Mouse (Mus musculus) kidney, adult 9 months (tissue): Measurements from ENCODE around the gene Rbm18.

Source experiments
- DNase-seq: peaks from one replicate; pipeline ENCODE4 v3.0.0; 2022

Gene Rbm18

GRCm38 (mm10) chr2:36104436-36104955, 32.1 kb downstream of the Rbm18 start:
- no peak for DNase-seq

- DNase-seq, result no peak
Measured at GRCm38 (mm10) chr2:36103555-36104367, 32.8 kb downstream of the Rbm18 start.

GRCm38 (mm10) chr2:36103069-36103554, 33.5 kb downstream of the Rbm18 start:
- DNase-seq, result no peak

DNA sequence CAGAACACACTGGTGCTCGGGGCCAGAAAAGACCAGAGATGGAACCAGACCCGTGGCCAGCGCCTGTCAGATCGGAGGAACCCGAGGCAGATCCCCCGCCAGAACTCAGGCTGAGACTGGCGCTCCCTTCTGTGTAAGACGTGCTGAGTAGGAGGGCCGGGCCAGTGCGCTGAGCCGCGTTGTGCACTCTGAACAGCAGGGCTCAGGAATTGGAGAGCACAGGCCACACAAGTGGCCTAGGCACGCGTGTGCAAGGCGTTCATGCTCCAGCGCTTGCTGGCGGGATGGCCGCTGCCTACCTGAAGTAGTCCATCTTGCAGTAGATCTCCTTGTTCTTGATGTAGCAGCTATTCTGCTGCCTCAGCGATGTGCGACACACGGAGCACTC, 34.0 kb downstream of the Rbm18 start:
- no peak for DNase-seq

GRCm38 (mm10) chr2:36101866-36102558, 34.6 kb downstream of the Rbm18 start:
- DNase-seq, result no peak

DNA sequence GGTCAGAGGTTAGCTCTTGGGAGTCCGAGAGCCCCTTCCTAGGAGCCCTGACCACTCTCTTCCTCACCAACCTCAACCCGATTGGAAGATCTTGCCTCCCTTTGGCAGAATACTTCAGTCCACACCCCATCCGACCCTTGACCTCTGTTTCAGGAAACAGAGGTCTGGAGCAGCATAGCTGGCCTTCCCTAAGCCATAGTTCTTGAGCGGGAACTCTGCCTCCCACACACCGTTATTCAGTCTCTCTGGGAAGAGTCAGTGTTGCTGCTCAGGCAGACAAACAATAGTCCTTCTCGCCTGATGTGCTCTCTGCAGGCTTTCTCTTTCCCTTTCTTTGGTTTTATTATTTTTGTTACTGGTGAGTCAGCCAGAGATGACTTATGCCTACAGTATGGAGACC, 36.8 kb downstream of the Rbm18 start:
- DNase-seq, result no peak

DNA sequence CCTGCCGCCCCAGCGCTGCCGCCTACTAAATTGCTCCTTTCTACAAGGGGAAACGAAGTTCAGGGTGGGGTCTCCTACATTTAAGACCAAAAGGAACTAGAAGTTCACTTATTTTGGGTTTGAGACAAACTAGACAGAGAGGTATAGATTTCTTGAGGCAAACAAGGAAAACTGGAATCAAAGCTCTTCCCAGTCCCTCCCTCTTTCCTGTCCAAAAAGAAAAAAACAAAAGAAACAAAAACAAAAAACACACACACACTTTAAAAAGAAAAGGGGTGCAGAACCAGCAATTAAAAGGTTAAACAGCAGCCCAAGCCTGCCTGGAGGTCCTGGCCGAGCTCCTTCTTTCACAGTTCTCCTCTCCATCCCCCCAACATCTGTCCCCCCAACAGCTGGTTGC, 38.6 kb downstream of the Rbm18 start:
- DNase-seq, result no peak

GRCm38 (mm10) chr2:36097129-36097815, 39.3 kb downstream of the Rbm18 start:
- DNase-seq, result no peak

DNA sequence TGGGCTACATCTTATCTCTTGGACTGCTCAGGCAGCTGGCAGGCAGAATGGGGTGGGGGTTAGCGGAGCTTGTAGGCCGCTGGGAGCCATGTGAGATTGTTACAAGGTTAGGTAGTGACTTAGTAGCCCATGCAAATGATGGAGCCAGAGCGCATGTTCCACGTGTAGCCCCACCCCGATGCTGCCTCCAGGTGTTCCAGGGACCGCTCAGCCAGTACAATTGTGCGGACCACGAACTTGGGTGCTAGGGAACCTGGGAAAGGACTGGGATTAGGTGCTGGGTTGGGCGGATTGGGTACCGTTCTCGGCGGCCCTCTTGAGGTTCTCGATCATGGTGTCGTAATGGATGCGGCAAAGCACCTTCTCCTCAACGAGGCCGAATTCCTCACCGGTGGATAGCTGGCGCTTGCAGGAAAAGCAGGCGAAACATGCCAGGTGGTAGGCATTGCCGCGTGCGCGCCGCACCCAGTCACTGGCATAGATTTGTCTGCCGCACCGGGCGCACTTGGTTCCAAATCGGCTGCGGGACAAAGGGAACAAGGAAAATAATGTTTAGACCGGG, 42.6 kb downstream of the Rbm18 start:
- DNase-seq, result no peak

DNA sequence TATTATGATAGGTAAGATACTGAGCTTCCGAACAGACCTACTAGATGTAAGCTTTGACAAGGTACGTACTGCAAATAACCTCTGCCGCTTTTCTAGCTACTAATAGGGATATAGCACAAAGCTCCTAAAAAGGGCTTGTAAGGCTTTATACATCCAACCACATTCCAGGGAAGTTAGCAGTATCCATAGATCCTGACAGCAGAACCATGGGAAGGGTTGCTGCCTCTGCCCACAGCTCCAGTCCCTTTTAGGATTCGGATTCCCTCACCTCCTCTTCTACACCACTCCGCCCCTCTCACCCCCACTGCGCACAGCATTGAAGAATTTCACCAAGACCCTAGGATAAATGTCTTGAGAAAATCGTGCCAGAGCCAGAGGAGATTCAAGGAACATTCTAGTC, 43.3 kb downstream of the Rbm18 start:
- no peak for DNase-seq

DNA sequence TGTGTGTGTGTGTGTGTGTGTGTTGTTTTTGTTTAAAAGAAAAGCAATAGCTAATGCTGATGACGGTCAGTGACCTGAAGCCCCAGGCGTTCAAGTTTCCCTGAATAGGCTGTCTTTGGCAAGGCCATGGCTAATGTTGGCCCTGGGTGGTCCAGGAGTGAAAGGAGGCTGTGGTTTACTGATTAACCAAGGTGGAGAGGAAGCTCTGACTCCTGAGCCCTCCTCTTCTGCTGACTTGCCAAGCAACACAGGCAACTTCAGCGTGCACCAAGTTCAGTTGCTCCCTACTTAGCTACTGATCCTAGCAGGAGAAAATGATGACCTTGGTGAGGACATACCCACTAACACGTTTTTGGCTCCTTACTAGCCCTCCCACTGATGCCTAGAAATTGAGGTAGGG, 43.8 kb downstream of the Rbm18 start:
- peak; percentile 60 for DNase-seq

GRCm38 (mm10) chr2:36090853-36091741, 45.5 kb downstream of the Rbm18 start:
- peak; percentile 48 for DNase-seq

- no peak for DNase-seq
Measured at GRCm38 (mm10) chr2:36089190-36089589, 47.4 kb downstream of the Rbm18 start.

DNA sequence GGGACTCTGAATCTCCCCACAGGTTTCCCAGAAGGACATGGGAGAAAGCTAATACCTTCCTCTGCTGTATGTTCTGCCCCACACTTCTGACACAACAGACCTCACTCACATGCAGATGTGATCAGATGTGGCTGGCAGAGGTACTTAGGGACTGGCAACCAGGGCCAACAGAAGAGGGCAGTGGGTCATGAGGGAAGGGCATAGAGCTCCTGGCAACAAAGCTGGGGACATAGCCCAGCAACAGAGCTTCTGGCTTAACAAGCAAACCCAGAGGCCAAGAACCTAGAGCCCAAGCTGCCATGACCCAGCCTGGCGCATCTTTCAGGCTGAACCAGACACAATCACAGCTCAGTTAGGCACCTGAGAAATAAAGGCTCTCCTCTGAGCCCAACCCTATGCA, 51.5 kb downstream of the Rbm18 start:
- no peak for DNase-seq

GRCm38 (mm10) chr2:36082802-36083580, 53.6 kb downstream of the Rbm18 start:
- no peak for DNase-seq

GRCm38 (mm10) chr2:36081446-36081845, 55.1 kb downstream of the Rbm18 start:
- peak; percentile 24 for DNase-seq

DNA sequence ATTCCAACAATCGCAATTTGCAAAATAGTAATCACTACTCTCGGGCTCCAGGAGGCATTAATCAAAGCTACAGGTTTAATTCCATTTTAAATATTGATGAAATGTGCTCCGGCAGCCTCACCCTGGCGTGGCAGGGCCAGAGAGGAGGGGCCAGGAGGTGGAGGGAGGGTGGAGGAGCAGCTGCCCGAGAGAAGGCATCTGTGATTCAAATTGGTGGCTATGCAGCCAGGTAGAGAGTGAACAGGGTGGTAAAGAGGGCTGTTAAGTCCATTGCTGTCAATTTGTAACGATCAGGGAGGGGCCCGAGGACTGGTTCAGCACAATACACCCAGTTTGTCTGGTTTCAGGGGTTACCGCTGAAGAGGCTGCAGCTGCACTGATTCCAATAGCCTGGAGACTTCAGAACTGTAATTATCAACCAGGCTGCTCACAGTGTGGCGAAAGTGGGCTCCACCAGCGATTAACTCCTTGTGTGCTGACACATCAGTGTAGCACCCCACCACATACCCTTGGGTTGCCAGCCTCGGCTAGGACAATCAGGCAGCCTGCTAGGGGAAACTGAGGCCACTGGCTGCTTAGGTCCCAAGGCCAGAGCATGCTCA, 59.3 kb downstream of the Rbm18 start:
- no peak for DNase-seq

- DNase-seq, result no peak
Measured at GRCm38 (mm10) chr2:36075210-36075609, 61.4 kb downstream of the Rbm18 start.

GRCm38 (mm10) chr2:36073781-36074180, 62.8 kb downstream of the Rbm18 start:
- peak; percentile 13 for DNase-seq

DNA sequence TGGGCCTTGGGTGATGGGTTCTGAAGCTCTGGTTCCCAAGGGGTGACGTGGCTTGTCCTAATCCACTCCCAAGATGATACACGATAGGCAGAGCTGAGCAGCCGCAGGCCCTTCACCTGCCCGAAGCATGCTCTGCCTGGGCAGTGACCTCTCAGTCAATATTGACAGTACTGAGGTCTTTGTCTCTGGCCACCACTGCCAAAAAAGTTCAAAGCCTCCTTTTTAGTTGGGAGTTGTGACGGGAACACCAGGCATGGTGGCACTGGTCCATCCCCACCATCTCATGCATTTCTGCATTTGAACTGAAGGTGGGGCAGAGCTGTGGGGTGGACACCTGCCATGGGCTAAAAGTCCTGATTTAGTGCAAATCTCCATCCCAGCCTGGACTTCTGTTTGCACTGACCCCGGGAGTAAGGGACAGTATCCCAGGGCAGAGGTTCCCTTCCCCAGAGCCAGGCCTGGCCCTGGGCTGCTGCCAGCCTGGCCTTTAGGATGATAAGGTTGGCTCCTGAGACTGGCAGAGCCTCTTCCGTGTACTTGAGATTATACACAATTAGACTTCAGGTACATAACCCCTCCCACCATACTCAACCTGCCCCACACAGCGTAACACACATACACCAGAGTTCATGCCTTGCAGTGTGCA, 64.8 kb downstream of the Rbm18 start:
- no peak for DNase-seq
